8 mouse cellular contexts compared by ENCODE assay signal in the genomic region with DNA sequence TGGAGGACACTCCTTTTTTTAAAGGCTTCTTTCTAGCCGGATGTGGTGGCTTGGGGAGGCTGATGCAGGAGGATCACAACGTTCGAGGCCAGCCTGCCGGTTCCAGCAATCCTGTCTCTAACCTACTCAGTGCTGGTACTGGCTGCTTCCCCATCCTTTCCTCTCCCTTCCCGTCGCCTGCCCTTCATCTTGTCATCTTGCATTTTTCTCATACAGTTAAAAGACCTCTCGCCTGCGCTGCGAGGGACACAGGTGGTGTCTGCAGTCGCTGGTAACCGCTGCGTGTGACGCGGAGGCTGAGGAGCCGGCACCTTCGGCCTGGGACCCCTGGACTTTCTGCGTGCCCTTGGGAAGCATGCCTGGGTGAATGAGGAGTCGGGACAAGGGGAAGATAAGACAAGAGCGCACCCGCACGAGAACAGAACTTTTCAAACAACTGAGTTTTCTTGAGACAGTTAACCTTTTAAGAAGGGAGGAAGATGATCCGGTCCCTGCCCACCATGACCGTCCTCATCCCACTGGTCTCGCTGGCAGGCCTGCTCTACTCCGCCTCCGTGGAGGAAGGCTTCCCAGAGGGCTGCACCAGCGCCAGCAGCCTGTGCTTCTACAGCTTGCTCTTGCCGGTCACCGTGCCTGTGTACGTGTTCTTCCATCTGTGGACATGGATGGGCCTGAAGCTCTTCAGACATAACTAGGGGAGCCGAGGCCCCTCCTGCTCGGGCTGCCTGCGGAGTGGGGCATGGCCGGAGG. TPM values are rescaled to one million over a fixed set of nuclear protein-coding genes. Genes with fewer than 3 reads are reported as not detected.
DNase-seq lines count a peak whose midpoint lies in the region; ATAC-seq and TF ChIP-seq lines count a peak whose summit lies in the region.

No protein-coding gene starts in this region.

- H3K4me1 ChIP-seq in hindbrain, embryonic 11.5 days (replicated peaks; ENCODE audit: control insufficient read depth, insufficient read depth, low read length), result no peaks in the 10 kb centered on the region; the same call in 1 of the 2 replicates
- H3K4me1 ChIP-seq in midbrain, embryonic 12.5 days, result peaks cover 16% of the 10 kb centered on the region

- WGBS in hindbrain, embryonic 11.5 days, result 66% methylated on average over 34 of the region's 34 CpGs
- WGBS in midbrain, embryonic 12.5 days, result 70% methylated on average over 34 of the region's 34 CpGs

- peak overlapping the region; percentile 96 for H3K27ac ChIP-seq in gastrocnemius, adult 2 months
- no peak overlapping the region for H3K27ac ChIP-seq in hindbrain, embryonic 11.5 days (ENCODE audit: low read depth, low read length)
- H3K27ac ChIP-seq in midbrain, embryonic 12.5 days (replicated peaks), result 0 out of 2 replicates have a peak overlapping the region, but pooled peaks have one; percentile 88

- no peaks in the 10 kb centered on the region for H3K27me3 ChIP-seq in hindbrain, embryonic 11.5 days (ENCODE audit: control insufficient read depth, insufficient read depth, low read length)
- H3K27me3 ChIP-seq in midbrain, embryonic 12.5 days, result peaks cover 15% of the 10 kb centered on the region

- peak overlapping the region; percentile 71 for H3K4me2 ChIP-seq in hindbrain, embryonic 11.5 days (replicated peaks; ENCODE audit: low read depth, low read length)
- peak overlapping the region; percentile 61 for H3K4me2 ChIP-seq in midbrain, embryonic 12.5 days (replicated peaks)

- DNase-seq in gastrocnemius, adult 2 months, result no peak
- no peak for DNase-seq in gastrocnemius, adult 8-10 months (ENCODE audit: low spot score in 2 of 2)
- DNase-seq in right cerebral cortex, postnatal 10 days (ENCODE audit: low spot score in 2 of 2), result peak; percentile 30 to 43
- DNase-seq in right cerebral cortex, adult 2 months (ENCODE audit: low spot score in 2 of 2), result no peak
- DNase-seq in hindbrain, embryonic 11.5 days (ENCODE audit: low spot score), result no peak
- DNase-seq in ovary, adult 18-20 months (ENCODE audit: low spot score), result no peak
- DNase-seq in urinary bladder, postnatal 36 days (ENCODE audit: low spot score in 2 of 2), result no peak

- no peaks in the 10 kb centered on the region for H3K36me3 ChIP-seq in hindbrain, embryonic 11.5 days (ENCODE audit: control insufficient read depth, insufficient read depth, low read length)
- 0 out of 2 replicates have a peak, but pooled peaks cover 4% of the 10 kb centered on the region for H3K36me3 ChIP-seq in midbrain, embryonic 12.5 days

- intact Hi-C loops in gastrocnemius, adult 2 months (cut with DNase I), result loop anchor here (5.0 to 10.0 kb wide), 3 partner anchors 40 to 153 kb away; a partner anchor contains a TSS

- peak overlapping the region; percentile 88 for H3K4me3 ChIP-seq in gastrocnemius, adult 2 months
- H3K4me3 ChIP-seq in hindbrain, embryonic 11.5 days (ENCODE audit: low read depth, low read length), result peak overlapping the region; percentile 63
- H3K4me3 ChIP-seq in midbrain, embryonic 12.5 days, result peak overlapping the region; percentile 70

- peak overlapping the region; percentile 75; the same call in 1 of the 2 replicates for H3K9ac ChIP-seq in hindbrain, embryonic 11.5 days (ENCODE audit: low read depth, low read length)
- H3K9ac ChIP-seq in midbrain, embryonic 12.5 days (replicated peaks), result peak overlapping the region; percentile 75

- no peak for TF ChIP-seq CTCF in gastrocnemius, adult 2 months (IDR thresholded peaks at IDR 0.05)

- no peaks in the 10 kb centered on the region for H3K9me3 ChIP-seq in hindbrain, embryonic 11.5 days (ENCODE audit: control insufficient read depth, low read length)
- no peaks in the 10 kb centered on the region for H3K9me3 ChIP-seq in midbrain, embryonic 12.5 days

- no peak for ATAC-seq in hindbrain, embryonic 11.5 days (ENCODE audit: low FRiP score)
- no peak for ATAC-seq in midbrain, embryonic 12.5 days (ENCODE audit: low FRiP score, low read depth)

RNA-seq across cellular contexts. Expression of a gene that starts 1.0 kb away (rescaled TPM):
- 10 to 100 TPM; 34.7 to 41.3 TPM for total RNA-seq in gastrocnemius, adult 2 months (2021)
- 10 to 100 TPM; 30.6 to 39.5 (median 34.8) TPM for total RNA-seq in gastrocnemius, adult 8-10 months (2022)
- 60.5 and 64.1 TPM in 2 replicates for polyA plus RNA-seq in hindbrain, embryonic 11.5 days (2014; fragmentation: Nextera tagmentation; extraction: Ambion mirVana)
- polyA plus RNA-seq in midbrain, embryonic 12.5 days (2016; fragmentation: Nextera tagmentation; extraction: Ambion mirVana), result 62.0 and 66.8 TPM in 2 replicates

RNA-seq across cellular contexts. Expression of a gene that starts 22.2 kb away (rescaled TPM):
- total RNA-seq in gastrocnemius, adult 2 months (2021), result 1 to 10 TPM in 1 of 2 experiments, under 1 TPM in 1; 0.23 to 1.5 TPM
- total RNA-seq in gastrocnemius, adult 8-10 months (2022), result 1 to 10 TPM in 2 of 4 experiments, under 1 TPM in 2; 0.17 to 2.9 (median 1.4) TPM
- 17.1 and 18.7 TPM in 2 replicates for polyA plus RNA-seq in hindbrain, embryonic 11.5 days (2014; fragmentation: Nextera tagmentation; extraction: Ambion mirVana)
- polyA plus RNA-seq in midbrain, embryonic 12.5 days (2016; fragmentation: Nextera tagmentation; extraction: Ambion mirVana), result 5.7 and 9.4 TPM in 2 replicates

RNA-seq across cellular contexts. Expression of a gene that starts 30.2 kb away (rescaled TPM):
- not detected for total RNA-seq in gastrocnemius, adult 2 months (2021)
- total RNA-seq in gastrocnemius, adult 8-10 months (2022), result not detected
- not detected in 2 replicates for polyA plus RNA-seq in hindbrain, embryonic 11.5 days (2014; fragmentation: Nextera tagmentation; extraction: Ambion mirVana)
- 0.12 and 0.24 TPM in 2 replicates for polyA plus RNA-seq in midbrain, embryonic 12.5 days (2016; fragmentation: Nextera tagmentation; extraction: Ambion mirVana)

RNA-seq across cellular contexts. Expression of a gene that starts 40.7 kb away (rescaled TPM):
- total RNA-seq in gastrocnemius, adult 2 months (2021), result 10 to 100 TPM; 35.0 to 39.5 TPM
- total RNA-seq in gastrocnemius, adult 8-10 months (2022), result 10 to 100 TPM; 37.2 to 44.8 (median 43.2) TPM
- 211 and 213 TPM in 2 replicates for polyA plus RNA-seq in hindbrain, embryonic 11.5 days (2014; fragmentation: Nextera tagmentation; extraction: Ambion mirVana)
- polyA plus RNA-seq in midbrain, embryonic 12.5 days (2016; fragmentation: Nextera tagmentation; extraction: Ambion mirVana), result 178 and 187 TPM in 2 replicates

RNA-seq across cellular contexts. Expression of a gene that starts 58.7 kb away (rescaled TPM):
- 1 to 10 TPM; 3.0 to 3.5 TPM for total RNA-seq in gastrocnemius, adult 2 months (2021)
- 1 to 10 TPM; 1.7 to 4.9 (median 2.1) TPM for total RNA-seq in gastrocnemius, adult 8-10 months (2022)
- polyA plus RNA-seq in hindbrain, embryonic 11.5 days (2014; fragmentation: Nextera tagmentation; extraction: Ambion mirVana), result 1.8 and 2.1 TPM in 2 replicates
- polyA plus RNA-seq in midbrain, embryonic 12.5 days (2016; fragmentation: Nextera tagmentation; extraction: Ambion mirVana), result 6.7 TPM in 2 replicates

Comparison
In these comparisons a context has a peak if more than half of its experiments do, and no peak if none do; other contexts are left out.
1. DNase-seq: peak in right cerebral cortex, postnatal 10 days (2 of 2); none in gastrocnemius, adult 2 months (single experiment), gastrocnemius, adult 8-10 months (0 of 2), right cerebral cortex, adult 2 months (0 of 2), hindbrain, embryonic 11.5 days (single experiment), ovary, adult 18-20 months (single experiment) and urinary bladder, postnatal 36 days (0 of 2).
2. Peak in every context shown above with its lines, with median percentiles within 50 percentile points of each other: H3K4me3 ChIP-seq.